Mouse (Mus musculus): ENCODE measurements around the gene Coa3. TPM values are rescaled to one million over a fixed set of nuclear protein-coding genes. Genes with fewer than 3 reads are reported as not detected.
"Not testable (repeated sequence)": the region's sequence is repeated elsewhere in the genome, so short reads cannot be mapped to it uniquely, and the experiment has no call there.

Coa3 gene
- total RNA-seq (2021) (10 to 100 TPM; 68.3 to 84.3 TPM), polyA plus RNA-seq (2012; rRNA removed) (380 and 465 TPM in 2 replicates)
- long read RNA-seq, transcript Coa3-201 (2 exons, 886 nt): major isoform, 102 of 107 reads
- long read RNA-seq, partial matches to known transcripts: 0 of 107 reads
- long read RNA-seq, other reads (novel, unspliced or antisense): 5 of 107 reads

DNA sequence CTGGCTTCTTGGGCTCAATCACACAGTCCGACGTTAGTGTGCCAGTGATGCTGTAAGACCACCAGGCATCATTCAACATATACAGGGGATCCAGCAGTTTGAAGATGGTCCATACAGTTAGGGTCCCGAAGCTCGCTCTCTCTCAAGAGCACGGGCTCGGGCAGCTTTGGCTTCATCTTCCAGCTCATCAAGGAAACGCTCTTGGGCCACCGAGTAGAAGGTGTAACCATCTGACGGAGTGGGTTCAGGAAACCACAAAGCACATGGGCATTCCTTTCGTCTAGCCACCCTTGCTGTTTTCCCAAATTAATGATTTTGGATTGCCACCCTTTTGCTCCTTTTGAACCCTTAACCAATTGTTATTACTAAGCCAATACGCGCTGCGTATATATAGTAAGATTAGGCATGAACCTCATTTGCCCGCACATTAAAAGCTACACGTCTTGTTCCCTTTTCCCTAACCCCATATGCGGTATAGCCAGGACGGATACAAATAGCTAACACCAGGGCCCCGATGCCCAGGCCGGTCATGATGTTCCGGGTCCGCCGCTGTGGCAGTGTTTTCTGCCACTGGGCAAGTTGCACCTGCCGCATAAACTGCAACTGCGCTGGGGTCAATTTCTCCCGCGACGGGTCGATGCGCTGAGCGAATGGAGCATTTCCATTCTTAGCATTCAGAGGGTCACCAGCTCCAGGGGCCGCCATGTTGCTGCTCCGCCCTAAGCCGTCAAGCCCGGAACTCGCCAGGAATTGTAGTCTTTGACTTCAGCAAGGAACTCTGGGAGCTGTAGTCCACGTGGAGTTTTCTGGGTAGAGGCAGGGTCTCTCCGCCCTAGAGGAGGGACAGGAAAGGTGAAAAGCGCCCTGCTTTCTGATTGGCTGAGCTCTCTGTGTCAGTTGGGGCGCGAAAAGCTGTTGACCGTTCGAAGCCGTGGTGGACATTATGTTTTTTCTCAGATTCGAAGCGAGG is at the start of gene Coa3, which contains the start of gene Cntd1:
Coa3 (minus strand) TSS at position 892 of the 970 bp plus-strand sequence.
Cntd1 (plus strand) TSS at position 790 of the 970 bp plus-strand sequence.
- DNase-seq: peak; percentile 90

DNA sequence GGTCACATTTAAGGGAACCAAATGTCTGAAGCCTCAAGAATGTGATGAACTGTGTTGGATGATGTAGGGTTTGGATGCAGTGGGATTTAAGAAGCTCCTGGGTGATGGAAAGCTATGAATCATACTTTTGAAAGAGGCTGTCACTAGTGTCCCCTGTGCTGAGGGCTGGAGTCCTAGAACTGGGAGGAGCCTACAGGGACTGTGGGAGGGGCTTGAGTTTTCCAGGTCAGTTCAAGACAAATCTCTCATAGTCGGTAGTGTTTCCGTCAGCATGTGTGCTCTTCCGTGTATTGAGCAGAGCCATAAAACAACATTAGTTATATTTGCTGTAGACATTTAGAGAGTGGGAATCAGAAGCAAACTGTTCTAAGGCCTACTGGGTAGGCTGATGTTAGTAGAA is 48.4 kb upstream of the Coa3 start:
- DNase-seq: no peak

DNA sequence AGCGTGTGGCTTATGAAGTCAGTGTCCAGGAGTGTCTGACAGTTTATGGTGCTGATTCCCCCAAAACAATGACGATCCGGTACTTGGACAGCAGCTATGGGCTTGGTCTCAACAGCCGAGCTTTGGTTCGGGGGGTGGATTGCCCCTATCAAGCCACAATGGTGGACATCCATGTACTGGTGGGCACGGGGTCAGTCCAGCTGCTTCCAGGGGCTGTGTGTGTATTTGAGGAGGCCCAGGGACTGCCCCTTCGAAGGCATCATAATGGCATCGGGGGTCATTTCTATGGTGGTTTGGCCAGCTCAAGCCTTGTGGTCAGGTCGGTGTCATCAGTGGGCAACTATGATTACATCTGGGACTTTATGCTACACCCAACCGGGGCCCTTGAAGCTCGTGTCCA is 47.2 kb upstream of the Coa3 start:
- DNase-seq: no peak

DNA sequence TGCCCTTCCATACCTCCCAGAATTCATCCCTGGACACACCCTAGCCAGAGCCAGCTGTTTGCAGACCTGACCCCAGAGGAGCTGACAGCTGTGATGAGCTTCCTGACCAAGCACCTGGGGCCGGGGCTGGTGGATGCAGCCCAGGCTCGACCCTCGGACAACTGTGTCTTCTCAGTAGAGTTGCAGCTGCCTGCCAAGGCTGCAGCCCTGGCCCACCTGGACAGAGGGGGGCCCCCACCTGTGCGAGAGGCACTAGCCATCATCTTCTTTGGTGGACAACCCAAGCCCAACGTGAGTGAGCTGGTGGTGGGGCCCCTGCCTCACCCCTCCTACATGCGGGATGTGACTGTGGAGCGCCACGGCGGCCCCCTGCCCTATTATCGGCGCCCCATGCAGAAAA is 46.3 kb upstream of the Coa3 start:
- not testable (repeated sequence) for DNase-seq

DNA sequence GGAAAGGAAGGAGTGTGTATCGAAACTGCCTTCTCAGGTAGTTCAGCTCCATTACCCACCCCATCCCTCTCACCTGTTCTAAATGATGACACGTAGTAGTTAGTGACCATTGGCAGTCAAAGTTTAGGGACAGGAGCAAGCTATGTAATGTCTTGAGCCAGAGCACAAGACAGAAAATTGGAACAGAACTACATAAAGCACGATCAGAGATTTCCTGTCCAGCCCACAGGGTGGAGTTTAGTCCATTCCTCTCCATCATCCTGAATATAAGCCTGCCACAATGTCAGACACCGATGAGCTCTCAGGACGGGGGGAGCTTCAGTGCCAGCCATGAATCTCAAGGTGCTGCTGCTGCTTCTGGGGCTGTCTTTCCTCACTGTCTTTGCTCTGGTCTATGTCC is 45.8 kb upstream of the Coa3 start, which contains the start of gene Aoc2:
Aoc2 (plus strand) TSS at position 301 of the 400 bp plus-strand sequence.
- no peak for DNase-seq

DNA sequence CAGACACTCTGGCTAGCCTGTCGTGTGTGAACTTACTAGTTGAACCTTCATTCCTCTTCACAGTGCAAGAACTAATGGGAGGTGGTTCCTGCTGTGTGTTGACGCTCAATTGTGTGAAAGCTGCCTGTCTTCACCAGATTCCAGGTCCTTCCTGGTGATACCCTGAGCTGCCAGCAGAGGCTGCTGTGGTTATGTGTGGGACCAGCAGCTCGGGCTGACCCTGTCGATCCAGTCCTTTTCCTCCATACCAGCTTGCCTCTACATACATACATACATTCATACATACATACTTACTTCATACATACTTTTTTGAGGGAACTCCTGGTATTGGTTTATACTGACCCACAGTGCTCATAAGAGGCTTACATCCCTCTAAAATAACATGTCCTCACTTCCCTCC is 44.7 kb upstream of the Coa3 start:
- DNase-seq: peak; percentile 79

DNA sequence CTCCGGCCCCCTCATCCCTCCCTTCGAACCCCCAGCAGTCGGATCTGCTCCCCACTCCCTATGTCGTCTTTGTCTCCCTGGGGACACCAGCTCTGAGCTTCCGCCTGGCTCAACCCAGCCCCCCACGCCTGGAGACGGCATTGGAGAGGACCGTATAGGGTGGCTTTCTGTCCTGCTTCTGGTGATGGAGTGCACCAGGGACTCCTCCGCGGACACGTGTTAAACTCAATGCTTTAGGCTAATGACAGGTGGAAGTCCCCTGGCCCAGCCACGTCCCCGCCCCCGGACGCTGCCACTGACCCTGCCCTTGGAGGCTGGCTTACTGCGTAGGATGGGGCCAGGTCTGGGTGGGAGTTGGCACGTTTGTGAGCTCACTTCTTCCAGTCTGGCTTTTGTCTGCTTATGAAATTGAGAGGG is 37.6 kb upstream of the Coa3 start:
- no peak for DNase-seq

DNA sequence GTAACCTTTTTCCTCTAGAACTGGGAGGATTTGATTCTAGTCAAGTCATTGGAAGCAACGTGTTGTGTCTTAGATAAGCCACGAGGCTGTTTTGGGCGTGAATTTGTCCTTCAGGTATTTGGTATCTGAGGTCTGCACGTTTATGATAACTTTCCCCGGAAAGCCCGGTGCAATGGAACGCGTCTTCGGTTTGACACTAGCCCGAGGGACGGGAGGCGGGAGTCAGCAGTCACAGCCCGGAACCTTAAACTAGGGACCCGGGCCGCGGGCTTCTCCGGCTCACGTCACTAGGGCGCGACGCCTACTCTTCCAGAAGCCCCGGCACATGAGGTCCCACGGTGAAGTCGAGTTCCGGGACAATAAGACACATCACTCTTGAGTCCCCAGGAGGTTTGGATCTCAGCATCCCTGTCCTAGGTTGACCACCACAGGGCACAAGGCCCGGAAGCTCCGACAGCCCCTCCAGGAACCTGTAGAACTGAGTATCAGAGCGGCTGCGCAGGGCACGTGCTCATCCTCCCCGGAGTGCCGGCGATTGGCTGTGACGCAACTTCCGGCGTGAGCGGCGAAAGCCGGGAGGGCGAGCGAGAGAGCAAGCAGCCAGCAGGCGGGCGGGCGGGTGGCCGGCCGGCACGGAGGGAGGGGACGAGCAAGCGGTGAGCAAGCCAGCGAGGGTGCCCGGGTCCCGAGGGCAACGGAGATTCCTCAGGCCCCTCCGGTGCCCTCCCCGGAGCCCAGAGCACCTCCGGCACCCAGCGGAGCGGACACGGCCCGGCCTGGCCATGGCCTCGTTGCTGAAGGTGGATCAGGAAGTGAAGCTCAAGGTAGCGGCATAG is 37.0 kb upstream of the Coa3 start, which contains the start of gene Psme3:
Psme3 (plus strand) TSS at position 549 of the 836 bp plus-strand sequence.
- DNase-seq: peak; percentile 96

DNA sequence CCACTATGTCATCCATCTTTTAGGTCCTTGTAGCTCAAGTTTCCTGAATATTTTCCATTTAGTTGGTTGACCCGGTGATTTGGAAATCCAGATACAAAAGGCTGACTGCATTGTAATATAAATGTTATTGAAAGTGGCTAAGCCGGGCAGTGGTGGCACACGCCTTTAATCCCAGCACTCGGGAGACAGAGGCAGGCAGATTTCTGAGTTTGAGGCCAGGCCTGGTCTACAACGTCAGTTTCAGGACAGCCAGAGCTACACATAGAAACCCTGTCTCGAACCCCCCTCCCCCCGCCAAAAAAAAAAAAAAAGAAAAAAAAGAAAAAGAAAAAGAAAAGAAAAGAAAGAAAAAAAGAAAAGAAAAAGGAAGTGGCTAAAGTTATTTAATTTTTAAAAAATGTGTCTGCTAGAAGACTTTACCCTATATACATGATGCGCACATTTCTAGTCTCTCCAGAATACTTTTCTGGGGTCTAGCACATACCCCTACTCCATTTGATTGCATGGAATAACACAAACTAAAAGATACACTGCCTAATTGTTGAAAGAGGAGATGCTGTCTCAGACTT is 36.3 kb upstream of the Coa3 start:
- no peak for DNase-seq

DNA sequence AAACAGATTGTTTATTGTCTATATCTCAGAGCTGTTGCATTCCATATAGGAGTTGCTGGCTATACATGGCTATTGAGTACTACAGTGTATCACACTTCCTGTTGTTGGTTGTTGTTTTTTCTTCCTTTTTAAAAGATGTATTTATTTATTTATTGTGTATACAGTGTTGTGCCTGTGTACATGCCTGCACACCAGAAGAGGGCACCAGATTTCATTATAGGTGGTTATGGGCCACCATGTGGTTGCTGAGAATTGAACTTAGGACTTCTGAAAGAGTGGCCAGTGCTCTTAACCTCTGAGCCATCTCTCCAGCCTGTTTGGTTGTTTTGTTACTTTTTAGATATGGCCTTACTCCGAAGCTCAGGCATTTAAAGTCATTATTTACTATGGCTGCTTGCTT is 35.7 kb upstream of the Coa3 start:
- no peak for DNase-seq

DNA sequence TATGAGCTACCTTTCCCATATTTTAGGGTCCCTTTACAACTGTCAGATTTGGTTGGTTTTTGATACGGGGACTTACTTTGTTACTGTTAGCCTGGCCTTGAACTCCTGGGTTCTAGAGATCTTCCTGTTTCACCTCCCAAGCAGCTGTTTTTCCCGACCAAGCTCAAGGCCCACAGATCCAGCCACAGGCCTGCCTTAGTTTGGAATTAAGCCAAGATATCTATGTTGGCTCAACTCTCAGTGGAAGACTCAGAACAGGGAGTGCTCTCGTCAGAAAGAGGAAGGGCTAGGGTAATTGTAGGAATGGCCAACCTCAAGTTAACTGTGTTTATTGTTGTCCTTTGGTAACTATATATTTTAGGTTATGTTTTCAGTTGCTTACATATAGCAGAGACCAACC is 33.2 kb upstream of the Coa3 start:
- no peak for DNase-seq

DNA sequence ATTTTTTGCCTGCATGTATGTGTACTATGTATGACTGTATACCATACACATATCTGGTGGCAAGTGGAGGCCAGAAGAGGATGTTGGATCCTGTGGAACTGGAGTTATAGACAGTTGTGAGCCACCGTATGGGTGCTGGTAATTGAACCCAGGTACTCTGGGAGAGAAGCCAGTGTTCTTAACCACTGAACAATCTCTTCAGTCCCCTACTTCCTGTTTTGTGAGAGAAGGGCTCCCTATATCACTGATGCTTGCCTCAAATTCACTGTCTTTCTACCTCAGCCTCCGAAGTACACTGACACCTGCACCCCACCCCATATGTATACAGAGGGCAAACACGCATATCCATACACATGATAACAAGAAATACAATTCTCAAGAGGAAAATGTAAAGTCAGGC is 32.2 kb upstream of the Coa3 start:
- DNase-seq: no peak

DNA sequence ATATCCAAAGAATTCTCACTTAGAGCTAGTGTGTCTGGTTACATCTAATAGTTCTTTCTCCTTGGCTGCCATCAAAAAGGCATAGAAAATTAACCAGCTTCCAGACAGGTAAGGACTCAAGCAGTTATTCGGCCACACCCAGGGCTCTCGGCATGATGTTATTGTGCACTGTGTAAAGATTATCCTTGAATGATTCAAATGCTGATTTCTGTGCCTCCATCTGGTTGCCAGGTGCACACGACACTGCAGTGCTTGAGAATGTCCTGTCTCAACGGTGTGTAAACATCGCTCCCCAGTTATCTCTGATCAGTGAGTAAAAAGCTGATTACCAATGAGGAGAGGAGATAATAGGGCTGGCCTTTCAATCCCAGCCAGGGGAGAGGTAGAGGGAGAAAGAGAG is 28.8 kb upstream of the Coa3 start:
- DNase-seq: no peak

DNA sequence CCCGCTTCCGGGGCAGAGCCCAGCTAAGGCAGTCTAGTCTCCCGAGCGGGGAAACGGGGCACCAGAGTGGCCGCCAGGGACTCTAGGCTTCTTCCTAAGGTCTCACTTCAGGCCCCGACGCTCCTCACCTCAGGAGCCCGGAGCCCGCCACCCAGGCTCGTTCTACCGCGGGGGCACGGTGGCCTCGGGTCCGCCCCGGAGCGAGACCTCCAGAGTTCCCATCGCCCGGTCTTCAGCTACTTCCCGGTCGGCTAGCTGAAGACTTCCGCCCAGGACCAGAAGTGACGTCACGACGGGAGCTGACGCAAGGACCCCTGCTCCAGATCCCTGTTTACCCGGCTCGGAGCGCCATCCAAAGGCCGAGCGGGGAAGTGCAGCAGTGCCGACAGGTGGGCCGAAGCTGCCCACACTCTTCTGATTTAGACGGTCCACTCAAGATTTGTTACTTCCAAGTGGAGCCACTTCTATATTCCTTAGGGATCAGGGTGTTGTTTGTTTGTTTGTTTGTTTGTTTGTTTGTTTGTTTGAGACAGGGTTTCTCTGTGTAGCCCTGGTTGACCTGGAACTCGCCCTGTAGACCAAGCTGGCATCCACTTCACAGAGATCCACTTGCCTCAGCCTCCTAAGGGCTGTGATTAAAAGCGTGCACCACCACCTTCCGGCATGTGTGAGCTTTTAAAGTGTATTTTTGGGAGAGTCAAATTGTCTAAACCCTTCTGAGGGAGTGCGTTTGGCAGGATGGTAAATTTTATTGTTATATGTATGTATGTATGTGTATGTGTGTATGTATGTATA is 23.3 kb upstream of the Coa3 start, which contains the start of gene Becn1:
Becn1 (minus strand) TSS at position 283 of the 795 bp plus-strand sequence.
- peak; percentile 94 for DNase-seq

DNA sequence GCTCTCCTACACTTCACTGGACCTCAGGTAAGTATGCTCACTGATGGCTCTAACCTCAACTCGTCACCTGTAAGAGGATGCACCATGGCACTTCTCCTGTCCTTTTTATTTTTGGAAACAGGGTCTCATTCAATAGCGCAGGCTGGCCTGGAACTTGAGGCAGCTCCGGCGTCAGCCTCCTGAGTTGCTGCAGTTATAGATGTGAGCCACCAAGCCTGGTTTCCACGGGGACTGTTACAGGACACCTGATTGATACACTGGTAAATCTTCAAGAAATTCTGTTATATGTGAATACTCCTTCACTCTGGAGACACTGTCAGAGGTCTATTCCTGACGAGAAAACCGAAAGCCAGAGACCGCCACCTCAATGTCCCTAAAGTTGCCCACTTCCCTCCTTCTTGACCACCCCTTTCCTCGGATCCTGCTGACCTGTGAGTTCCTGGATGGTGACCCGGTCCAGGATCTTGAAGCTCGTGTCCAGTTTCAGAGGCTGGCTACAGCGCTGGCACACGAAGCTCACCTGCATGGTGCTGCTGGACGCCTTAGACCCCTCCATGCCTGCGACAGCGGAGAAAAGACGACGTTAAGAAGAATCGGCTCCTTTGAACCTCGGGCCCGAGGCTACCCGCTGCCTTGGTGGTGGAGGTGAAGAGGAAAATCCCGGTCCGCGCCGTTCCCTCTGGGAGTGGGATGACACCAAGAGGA is 22.5 kb upstream of the Coa3 start:
- no peak for DNase-seq

DNA sequence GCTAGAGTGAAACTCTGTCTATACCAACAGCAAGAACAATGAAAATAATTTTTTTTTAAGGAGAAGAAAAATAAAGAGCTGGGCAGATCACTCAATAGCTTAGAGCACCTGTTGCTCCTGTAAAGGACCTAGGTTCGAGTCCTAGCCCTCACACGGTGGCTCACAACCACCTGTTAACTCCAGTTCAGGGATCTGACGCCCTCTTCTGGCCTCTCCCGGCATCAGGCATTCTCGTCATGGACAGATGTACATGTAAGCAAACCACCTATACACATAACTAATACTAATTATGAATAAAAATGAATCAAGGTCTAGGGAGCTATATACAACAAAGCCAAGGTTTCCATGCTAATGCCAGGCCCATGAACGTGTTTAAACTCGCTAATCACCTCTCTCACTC is 22.0 kb upstream of the Coa3 start:
- DNase-seq: no peak

DNA sequence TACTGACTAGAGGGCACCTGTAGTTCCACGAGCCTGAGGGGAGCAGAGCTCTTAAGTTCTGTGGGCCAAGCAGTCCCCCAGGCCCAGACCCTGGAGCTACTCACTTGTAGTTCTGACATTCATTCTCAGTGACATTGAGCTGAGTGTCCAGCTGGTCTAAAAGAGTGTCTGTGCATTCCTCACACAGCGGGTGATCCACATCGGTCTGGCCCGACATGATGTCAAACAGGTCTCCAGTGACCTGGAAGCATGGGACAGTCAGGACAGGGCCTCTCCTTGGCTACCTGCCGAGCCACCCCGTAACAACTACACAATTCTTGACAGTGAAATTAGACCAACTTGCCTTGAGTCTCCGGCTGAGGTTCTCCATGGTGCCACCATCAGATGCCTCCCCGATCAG is 16.3 kb upstream of the Coa3 start:
- DNase-seq: no peak

DNA sequence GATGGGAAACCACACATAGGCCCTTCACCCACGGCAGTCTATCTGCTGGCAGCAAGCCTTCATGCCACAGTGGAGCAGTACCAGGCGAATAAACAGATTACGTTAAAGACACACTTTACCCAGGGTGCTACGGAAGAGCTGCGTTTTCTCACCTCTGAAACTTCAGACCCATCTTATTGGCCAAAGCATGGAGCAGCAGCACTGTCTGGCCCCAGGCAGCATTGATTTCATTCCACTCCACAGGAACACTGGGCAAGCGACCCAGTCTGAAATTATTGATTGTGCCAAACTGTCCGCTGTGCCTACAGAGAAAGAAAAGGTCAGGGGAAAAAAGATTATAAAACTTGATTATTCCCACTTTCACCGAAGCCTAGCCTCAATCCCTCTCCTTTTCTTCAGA is 12.3 kb upstream of the Coa3 start:
- DNase-seq: no peak

DNA sequence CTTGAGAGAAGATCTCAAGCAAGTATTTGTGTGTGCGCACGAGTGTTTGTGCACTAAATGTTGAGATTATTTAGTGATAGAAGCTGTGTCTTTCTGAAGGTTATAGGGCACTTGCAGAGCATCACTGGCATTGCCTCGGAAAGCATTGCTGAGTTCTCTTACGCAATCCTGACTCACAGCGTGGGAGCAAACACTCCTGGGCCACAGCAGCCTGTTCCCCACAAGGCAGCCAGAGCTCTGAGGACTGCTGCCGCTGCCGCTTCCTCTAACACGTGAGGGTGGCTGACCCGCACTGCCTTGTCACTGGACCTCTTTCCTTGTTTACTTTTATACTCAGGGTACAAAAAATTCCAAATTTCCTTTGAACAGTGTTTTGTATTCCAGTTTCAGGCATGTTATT is 8.4 kb upstream of the Coa3 start:
- peak; percentile 83 for DNase-seq

DNA sequence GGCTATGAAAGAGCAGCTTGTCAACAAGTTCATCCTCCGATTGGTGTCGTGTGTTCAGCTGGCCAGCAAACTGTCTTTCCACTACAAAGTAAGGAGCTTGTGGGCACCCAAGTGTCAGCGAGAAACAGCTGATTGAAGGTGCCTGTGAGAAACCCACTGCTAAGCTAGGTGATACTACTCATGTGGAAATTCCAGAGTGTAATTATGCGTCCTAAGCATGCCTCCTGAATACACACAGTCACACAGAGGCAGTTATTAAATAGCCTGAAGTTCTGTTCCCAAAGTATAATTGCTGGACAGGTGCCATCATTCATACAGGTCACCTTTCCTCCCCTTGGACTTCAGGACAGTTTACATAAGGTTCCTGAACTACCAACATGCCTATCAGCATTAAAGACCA is 4.9 kb upstream of the Coa3 start:
- no peak for DNase-seq
